Mouse (Mus musculus) gastrocnemius, adult 2 months (tissue): ENCODE data around the gene Unc5cl. TPM values are rescaled to one million over a fixed set of nuclear protein-coding genes. Genes with fewer than 3 reads are reported as not detected.
A peak's percentile ranks its signal among the peaks of the same experiment; 100 is the strongest.
"Not testable (repeated sequence)": the region's sequence is repeated elsewhere in the genome, so short reads cannot be mapped to it uniquely, and the experiment has no call there.

ENCODE experiments used
- DNase-seq: peaks from one replicate; pipeline ENCODE4 v3.0.0; 2022
- H3K27ac ChIP-seq: fragments of 200-600 bp; 2 replicates; pipeline ENCODE4 v1.8.1; 2022; ENCODE audit warnings: mild to moderate bottlenecking
- H3K4me3 ChIP-seq: fragments of 200-600 bp; 2 replicates; pipeline ENCODE4 v1.8.1; 2022; ENCODE audit warnings: mild to moderate bottlenecking, moderate library complexity
- CTCF ChIP-seq: fragments of 200-600 bp; IDR thresholded peaks from 2 replicates; pipeline ENCODE4 v1.8.1; 2022; ENCODE audit warnings: antibody characterized with exemption, mild to moderate bottlenecking, moderate library complexity
- intact Hi-C: fragments of 180-260 bp; cut with DNase I; formaldehyde crosslinking; loops from one replicate; pipeline ENCODE4 v1.15.1; 2025
- total RNA-seq, 2 experiments: library from RNA; stranded (reverse); gene quantifications; 2 replicates each; pipeline ENCODE4 v1.2.3; 2021

The Unc5cl gene
- total RNA-seq, 2 experiments from 2014 or later, result not detected

DNA sequence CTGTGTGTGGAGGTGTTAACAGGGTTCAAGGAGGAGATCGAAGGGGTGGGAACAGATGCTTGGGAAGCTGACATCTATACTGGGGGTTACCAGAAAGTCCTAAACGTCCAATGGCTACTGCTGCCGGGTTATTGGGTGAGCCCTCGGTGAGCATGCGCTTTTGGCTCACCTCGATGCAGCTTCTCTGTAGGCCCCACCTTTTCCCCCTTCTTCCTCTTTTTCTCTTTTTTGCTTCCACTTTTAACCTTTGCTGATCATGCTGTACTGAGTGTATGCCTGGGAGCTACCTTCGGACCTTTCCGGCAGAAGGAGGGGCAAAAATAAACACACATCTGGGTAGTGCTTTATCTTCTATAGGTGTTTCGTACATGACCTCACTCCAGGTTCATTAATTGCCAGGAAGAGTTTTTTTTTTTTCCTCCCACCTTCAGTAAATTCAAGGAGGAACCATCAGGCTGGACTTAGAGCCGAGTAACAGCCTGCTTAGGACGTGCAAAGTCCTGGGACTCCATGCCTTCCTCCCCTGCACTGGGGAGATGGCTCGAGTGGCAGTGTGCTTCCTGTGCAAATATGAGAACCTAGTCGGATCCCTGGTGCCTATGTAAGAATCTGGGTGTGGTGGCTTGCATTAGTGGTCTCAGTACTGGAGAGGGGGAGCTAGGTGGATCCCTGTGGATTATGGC, 3.4 kb downstream of the Unc5cl start:
- no peak overlapping the region for H3K4me3 ChIP-seq
- DNase-seq, result no peak
- TF ChIP-seq CTCF, result no peak
- no peak overlapping the region for H3K27ac ChIP-seq
- intact Hi-C loops, result no loop called here

DNA sequence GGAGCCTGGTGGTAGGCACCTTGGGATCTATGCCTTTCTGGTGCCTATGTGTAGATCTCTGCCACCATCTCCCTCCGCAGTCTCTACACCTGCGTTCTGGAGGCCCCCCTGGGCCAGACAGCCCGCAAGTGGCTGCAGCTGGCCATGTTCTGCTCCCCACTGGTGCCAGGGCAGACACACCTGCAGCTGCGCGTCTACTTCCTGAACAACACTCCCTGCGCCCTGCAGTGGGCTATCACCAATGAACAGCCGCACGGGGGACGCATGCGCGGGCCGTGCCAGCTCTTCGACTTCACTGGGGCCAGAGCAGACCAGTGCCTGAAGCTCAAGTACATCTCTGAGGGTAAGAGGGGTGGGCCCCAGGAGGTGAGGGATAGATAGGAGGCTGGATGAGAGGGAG, 7.4 kb downstream of the Unc5cl start:
- no peak for TF ChIP-seq CTCF
- intact Hi-C loops, result no loop called here
- DNase-seq, result no peak
- H3K4me3 ChIP-seq, result no peak overlapping the region
- no peak overlapping the region for H3K27ac ChIP-seq

DNA sequence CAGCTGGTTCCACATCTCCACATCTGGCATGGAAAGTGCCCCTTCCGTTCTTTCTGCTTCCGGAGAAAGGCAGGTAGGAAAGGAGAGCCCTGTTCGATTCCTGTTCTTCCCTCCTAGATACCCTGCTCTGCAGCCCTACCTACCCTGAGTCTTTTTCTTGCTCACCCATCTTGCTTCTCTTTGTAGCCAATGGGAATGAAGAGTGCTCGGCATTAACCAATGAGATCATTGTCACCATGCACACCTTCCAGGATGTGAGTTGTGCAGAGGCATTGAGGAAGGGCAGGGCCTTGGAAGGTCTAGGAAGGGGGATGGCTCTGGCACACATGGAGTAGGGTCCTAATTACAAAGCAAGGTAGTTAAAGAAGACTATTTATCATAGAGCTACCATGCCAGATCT, 8.7 kb downstream of the Unc5cl start:
- no peak for DNase-seq
- intact Hi-C loops, result no loop called here
- H3K4me3 ChIP-seq, result no peak overlapping the region
- no peak overlapping the region for H3K27ac ChIP-seq
- TF ChIP-seq CTCF, result no peak

DNA sequence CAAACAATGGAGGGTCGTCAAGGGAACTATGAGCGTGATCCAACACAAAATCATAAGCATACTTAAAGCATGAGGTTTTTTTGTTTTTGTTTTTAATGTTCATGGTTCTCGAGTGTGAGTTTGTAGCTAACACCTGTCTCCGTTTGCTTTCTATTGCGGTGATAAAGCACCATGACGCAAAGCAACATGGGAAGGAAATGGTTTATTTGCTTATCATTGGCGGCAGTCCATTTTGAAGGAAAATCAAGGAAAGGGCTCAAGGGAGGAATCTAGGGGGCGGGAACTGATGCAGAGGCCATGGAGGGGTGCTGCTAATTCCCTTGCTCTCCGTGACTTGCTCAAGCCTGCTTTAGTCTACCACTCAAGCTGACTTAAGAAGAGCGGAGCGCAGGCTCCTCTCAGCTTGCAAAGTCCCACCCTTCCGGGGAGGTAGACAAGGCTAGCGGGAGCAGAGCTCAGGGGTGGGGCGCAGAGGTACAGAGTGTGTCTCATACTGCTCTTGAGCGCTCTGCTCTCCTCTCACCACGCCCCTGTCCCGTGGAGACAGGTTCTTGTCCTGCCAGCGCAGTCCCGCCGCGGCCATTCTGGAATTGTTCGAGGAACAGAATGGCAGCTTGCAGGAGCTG, 12.2 kb downstream of the Unc5cl start:
- intact Hi-C loops, result loop anchor here (2.0 kb wide), 1 partner anchor 136 kb away; no protein-coding TSS in a partner anchor
- peak overlapping the region; percentile 28 for H3K4me3 ChIP-seq
- no peak overlapping the region for H3K27ac ChIP-seq
- DNase-seq, result no peak
- TF ChIP-seq CTCF, result no peak

DNA sequence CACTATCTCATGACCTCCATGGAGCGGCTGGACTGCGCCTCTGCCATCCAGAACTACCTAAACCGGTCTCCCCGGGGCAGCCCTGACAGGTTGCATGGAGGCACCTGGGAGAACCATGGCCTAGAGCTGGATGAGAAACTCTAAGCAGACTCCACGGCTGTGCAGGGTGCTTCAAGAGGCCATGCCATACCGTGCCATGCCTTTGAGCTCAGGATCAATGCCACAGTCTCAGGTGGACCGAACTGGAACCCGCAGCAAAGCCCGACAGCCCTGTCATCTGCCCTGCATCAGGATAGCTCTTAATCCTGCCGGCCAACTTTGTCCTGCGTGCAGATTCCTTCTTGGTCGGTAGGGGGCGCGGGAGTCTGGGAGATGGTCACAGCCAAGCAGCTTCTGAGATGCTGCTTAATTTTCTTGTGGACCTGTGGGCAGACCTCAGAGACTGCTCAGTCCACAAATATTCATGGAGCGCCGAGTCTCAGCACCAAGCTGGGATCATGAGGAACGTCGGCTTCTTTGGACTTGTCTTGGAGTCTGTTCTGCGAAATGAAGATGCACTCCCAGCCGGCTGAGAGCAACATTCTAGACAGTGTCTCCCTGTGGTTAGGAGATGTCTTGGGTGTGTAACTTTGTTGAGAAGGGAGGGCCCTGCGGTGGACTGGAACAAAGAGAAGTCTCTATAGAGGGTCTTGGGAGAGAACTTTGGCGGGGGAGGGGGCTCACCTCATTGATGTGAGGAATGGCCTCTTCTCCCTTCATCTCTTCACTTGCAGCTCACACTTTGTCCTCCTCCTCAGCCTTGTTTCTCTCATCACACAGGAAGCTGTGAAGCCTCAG, 12.9 kb downstream of the Unc5cl start:
- peak; percentile 95 for TF ChIP-seq CTCF
- peak; percentile 84 for DNase-seq
- Histone ChIP-seq H3K4me3 (peak overlapping the region; percentile 28), H3K27ac (no peak overlapping the region)
- intact Hi-C loops, result loop anchor here (2.0 kb wide), 1 partner anchor 135 kb away; no protein-coding TSS in a partner anchor

DNA sequence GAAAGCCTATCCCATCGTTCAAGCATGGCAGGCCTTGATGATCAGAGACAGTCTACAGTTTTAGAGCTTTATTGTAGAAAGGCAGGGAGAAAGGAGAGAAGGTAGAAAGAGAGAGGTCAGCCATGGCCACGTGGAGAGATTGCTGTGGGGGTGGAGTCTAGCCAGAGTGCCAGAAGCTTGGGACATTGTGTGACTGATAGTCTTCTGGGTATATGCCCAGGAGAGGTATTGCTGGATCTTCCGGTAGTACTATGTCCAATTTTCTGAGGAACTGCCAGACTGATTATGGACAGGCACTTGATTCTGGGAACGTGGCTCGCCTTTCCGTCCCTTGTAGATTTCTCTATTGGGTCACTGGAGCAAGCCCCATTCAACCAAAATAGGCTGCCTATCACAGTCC, 19.6 kb downstream of the Unc5cl start:
- H3K4me3 ChIP-seq, DNase-seq, H3K27ac ChIP-seq, intact Hi-C loops: not testable (repeated sequence)

DNA sequence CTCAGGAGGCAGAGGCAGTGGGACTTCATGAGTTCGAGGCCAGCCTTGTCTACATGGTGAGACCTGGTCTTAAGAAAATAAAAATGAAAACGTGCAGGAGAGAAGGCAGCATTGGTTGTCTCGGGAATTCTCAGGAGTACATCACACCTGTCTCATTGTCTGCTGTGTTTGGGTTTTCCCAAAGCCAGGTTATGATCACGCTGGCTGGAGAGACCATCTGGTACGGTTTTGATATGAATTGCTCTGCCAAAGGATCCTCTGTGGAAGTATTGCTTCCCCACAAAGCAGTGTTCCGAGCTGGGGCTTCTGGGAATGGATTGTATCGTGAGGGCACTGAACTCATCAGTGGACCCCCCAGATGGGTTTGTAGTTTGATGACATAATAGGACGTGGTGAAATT, 20.7 kb downstream of the Unc5cl start:
- intact Hi-C loops, result no loop called here
- TF ChIP-seq CTCF, result no peak

DNA sequence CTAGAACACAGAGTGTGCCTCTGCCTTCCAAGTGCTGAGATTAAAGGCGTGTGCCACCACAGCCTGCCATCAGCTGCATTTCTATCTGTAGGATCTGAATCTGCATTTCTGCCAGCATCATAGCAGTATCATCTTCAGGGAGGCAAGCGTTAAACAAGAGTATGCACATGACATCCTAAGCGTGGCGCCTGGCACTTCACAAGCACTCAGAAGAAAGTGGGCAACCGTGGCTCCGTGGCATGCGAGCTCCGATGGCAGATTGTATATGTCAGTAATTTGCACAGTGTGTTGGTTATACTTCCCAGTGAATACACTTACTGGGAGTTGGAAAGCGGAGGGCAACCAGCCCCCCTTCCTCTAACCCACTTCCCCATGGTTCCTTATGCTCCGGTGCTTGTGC, 25.3 kb downstream of the Unc5cl start:
- TF ChIP-seq CTCF, result no peak
- intact Hi-C loops, result no loop called here
- Histone ChIP-seq H3K4me3 (no peak overlapping the region), H3K27ac (no peak overlapping the region)
- no peak for DNase-seq

More for the DNA sequence above, 20.7 kb downstream of the Unc5cl start:
- no peak overlapping the region for H3K4me3 ChIP-seq
- DNase-seq, result no peak
- H3K27ac ChIP-seq, result no peak overlapping the region

DNA sequence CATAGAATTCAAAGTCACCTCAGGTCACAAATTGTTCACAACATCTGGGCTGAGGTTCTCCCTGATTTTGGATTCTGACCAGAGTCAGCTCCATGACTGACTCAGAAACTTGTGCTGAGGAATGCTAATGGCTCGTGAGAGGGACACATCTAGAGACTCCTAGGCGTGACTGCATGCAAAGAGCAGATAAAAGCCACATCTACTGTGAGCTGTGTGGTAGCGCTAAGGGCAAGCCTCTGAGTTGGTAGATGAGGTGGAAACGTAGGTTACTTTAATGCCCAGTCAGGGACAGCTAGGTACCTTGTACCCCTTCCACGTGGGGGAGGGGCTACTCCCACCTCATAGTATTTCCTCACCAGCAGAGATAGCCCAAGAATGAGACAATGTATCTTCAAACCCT, 29.1 kb downstream of the Unc5cl start:
- DNase-seq, result no peak
- intact Hi-C loops, result no loop called here
- Histone ChIP-seq H3K27ac (no peak overlapping the region), H3K4me3 (no peak overlapping the region)
- TF ChIP-seq CTCF, result no peak

DNA sequence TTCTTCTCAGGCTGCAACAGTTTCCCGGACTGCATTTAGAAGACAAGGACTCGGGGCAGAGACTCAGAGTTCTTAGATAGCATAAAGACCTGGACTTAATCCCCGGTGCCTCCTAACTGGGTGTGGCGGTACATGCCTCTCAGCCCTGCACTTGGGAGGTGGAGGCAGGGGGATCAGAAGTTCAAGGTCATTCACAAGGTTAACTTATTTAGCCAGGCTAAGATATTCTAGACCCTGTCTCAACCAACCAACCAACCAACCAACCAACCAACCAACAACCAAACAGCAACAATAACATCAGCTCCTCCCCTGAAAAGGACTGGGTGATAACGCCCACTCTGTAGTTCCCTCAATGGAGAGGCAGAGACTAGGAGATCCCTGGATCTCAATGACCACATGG, 29.5 kb downstream of the Unc5cl start:
- H3K27ac ChIP-seq, result no peak overlapping the region
- no peak for TF ChIP-seq CTCF
- intact Hi-C loops, result no loop called here
- DNase-seq, result no peak
- no peak overlapping the region for H3K4me3 ChIP-seq

DNA sequence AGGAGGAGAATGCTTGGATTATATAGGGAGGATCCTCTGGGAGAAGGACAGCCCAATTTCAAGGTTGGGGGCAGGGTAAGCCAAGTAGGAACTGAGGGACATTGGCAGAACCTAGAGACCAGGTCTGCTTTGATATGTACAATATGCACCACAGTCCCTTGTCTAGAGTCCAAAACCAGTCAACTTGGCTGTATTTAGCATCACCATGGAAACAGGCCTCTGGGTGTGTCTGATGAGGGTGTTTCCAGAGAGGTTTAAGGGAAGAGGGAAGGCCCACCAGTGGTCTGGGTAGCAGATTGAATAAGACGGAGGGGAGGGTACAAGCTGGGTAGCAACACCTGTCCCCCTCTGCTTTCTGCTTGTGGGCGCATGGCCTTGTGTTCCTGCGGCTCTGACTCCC, 34.8 kb downstream of the Unc5cl start:
- H3K4me3 ChIP-seq, result no peak overlapping the region
- no peak overlapping the region for H3K27ac ChIP-seq
- TF ChIP-seq CTCF, result no peak
- DNase-seq, result no peak
- intact Hi-C loops, result no loop called here

DNA sequence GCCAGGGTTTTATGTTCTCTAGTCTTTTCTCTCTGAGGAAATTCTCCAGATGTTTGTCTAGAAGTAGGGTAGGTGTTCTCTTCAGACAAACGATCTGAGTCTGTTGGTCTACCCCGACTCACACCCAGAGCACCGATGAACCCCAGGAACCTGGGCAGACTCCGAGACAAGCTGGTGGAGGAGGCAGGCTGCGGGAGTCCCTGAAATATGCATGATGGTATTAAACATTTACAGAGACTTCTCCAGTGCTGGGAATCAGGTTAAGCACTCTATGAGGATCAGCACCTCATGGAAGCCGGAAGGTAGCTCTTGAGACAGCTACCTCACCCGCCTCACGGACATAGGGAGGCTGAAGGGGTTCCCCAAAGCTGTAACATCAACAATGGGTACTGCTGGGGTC, 37.9 kb downstream of the Unc5cl start:
- DNase-seq, result no peak
- intact Hi-C loops, result no loop called here
- no peak for TF ChIP-seq CTCF
- H3K27ac ChIP-seq, result no peak overlapping the region
- H3K4me3 ChIP-seq, result no peak overlapping the region

DNA sequence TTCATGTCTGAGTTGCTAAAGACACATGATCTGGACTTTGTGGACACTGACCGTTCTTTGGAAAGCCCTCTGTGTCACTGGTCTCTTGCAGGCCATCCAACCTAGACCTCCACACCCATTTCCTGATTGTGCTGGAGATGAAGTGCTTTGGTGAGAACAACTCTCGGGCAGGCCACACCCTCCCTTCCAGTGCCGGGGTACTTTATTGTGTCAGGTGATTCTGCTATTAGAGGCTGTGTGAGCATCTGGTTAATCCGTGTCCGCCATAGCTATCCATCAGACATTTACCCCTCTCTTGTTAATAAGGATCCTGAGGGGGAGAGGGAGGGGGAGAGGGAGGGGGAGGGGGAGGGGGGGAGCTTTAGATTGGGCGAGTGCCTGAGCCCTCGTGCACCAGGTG, 38.9 kb downstream of the Unc5cl start:
- no peak overlapping the region for H3K4me3 ChIP-seq
- no peak for TF ChIP-seq CTCF
- intact Hi-C loops, result no loop called here
- no peak for DNase-seq
- no peak overlapping the region for H3K27ac ChIP-seq
